Mouse (Mus musculus): ENCODE results near the gene Zfp184. TPM values are rescaled to one million over a fixed set of nuclear protein-coding genes. Genes with fewer than 3 reads are reported as not detected.

The Zfp184 gene
- total RNA-seq, 2 experiments from 2014 or later = 3.5 to 4.6 TPM

DNA sequence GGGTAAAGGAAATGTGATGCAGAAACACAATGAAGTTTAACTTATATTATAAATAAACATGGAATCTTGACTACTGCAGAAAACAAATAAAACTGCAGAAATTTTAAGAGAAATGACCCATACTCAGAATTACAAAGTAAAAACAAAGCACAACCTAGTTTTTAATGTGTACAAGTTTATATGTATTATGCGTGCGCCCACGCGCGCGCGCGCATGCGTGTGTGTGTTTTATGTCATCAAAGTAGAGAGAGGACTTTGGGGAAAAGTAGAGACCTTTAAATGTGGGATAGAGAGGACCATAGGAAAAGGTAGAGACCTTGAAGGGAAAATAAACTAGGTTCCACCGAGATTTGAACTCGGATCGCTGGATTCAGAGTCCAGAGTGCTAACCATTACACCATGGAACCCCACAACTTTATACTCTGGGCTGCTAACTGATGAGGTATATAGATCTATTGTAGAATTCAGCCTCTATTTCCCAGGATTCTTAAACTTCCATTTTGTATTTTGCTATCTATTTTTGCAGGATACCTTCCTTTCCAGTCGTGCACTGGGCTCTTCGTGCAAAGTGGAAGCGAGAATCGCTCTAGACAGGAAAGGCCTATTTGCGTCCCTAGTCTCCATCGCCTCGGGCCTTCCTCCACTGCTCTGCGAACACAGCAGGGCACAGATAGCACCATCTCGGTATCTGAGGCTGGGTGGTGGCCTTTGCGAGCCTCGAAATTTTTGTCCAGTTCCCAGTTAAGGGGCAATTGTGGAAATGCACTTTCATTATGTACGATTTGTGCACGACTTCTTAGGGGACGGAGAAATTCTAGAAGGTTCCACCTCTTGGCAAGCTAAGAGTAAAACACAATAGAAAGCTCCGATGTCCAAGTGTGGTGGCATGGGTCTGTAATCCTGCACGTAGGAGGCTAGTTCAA is 11.0 kb upstream of the Zfp184 start:
- peak in 1 of 2 experiments; percentile 18 for DNase-seq (ENCODE audit: low spot score in 2 of 2)
- no peak for TF ChIP-seq CTCF (conservative IDR thresholded peaks at IDR 0.05)
- H3K4me3 ChIP-seq = peak overlapping the region; percentile 37
- no peak overlapping the region for H3K27ac ChIP-seq

DNA sequence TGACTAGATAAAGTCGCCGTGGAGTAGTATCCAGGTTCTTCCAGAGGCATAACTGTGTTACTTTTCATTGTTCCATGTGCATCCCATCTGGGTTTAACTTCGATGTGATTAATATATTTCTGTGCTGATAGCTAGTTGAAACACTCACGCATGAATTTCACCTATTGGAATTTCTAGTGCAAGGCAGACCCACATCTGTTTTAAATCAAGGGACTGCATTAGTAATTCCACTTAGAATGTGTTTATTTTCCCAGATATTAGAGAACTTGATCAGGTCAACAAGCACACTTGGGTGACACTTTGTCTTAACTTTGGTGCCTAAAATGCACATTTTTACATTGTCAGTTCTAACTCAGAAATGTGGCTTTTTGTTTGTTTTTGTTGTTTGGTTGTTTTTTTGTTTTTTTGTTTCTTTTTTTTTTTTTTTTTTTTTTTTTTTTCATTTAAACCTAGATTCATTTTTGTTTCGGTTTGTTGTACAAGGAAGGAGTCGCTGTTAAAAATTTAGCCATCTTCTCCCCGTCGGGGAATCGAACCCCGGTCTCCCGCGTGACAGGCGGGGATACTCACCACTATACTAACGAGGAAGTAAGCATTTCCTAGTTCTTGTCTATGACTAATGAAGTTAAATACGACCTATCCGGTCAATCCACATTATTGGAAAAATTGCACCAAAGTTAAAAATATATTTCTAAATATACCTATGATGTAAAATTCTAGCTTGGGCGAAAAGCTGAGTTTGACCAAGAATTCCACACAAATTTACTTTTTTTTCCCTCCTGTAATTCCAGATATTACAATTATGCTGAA is 9.7 kb upstream of the Zfp184 start:
- peak; percentile 49 to 56 for DNase-seq (ENCODE audit: low spot score in 2 of 2)
- TF ChIP-seq CTCF (conservative IDR thresholded peaks at IDR 0.05) = no peak
- Histone ChIP-seq H3K27ac (no peak overlapping the region), H3K4me3 (no peak overlapping the region; the same call in 1 of the 2 replicates)

DNA sequence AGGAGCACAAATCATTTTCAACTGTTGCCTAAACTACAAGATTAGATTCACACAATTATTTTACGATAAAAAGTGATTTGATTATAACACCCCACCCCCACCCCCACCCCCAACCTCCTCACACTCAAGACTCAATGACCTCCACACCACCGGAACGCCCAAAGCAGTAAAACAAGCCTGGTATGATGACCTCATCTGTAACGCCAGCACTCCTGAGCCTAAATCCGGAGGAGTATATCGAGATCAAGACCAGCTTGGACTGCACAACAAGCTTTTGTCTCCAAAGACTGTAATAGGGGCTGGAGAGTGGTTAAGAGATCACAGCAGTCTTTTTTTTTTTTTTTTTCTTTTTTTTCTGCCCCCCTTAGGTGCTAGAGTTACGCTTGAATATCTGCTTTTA is 9.1 kb upstream of the Zfp184 start:
- no peak for DNase-seq (ENCODE audit: low spot score in 2 of 2)
- no peak for TF ChIP-seq CTCF (conservative IDR thresholded peaks at IDR 0.05)
- Histone ChIP-seq H3K4me3 (no peak overlapping the region), H3K27ac (no peak overlapping the region)

DNA sequence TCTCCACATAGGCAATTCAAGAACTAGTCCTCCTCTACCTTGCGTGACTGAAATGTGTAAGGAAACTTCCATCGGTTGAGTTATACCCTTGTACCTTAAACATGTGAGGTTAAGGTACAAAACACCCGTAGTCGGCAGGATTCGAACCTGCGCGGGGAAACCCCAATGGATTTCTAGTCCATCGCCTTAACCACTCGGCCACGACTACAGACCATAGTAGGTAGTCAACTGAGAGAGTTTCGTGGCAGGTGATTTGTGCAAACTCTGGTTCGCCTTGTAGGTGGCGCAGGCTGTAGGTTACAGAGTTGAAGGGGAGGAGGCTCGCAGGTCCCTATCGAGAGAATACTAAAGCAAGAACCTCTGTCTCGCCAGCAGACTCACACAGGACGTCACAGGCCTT is 7.9 kb upstream of the Zfp184 start:
- TF ChIP-seq CTCF (conservative IDR thresholded peaks at IDR 0.05) = no peak
- DNase-seq (ENCODE audit: low spot score in 2 of 2) = peak in 1 of 2 experiments; percentile 21
- Histone ChIP-seq H3K4me3 (no peak overlapping the region), H3K27ac (no peak overlapping the region)

DNA sequence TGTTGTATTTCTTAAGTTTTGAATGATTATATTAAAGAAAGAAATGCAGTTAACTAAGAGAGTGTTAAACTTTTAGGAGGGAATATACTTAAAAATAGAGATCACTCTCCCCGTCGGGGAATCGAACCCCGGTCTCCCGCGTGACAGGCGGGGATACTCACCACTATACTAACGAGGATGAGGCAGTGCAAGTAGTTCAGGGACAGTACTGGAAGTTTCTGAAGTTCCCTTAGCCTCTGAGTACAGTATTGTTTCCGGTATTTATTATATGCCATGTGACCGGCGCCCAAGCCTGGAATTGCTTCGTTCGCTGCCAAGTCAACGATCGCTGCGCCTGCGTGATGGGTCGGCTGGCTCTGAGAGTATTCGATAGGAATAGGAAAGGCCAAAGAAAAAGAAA is 4.7 kb upstream of the Zfp184 start:
- Histone ChIP-seq H3K27ac (no peak overlapping the region; the same call in 1 of the 2 replicates), H3K4me3 (peak overlapping the region; percentile 58)
- DNase-seq (ENCODE audit: low spot score in 2 of 2) = peak; percentile 90 to 91
- no peak for TF ChIP-seq CTCF (conservative IDR thresholded peaks at IDR 0.05)

DNA sequence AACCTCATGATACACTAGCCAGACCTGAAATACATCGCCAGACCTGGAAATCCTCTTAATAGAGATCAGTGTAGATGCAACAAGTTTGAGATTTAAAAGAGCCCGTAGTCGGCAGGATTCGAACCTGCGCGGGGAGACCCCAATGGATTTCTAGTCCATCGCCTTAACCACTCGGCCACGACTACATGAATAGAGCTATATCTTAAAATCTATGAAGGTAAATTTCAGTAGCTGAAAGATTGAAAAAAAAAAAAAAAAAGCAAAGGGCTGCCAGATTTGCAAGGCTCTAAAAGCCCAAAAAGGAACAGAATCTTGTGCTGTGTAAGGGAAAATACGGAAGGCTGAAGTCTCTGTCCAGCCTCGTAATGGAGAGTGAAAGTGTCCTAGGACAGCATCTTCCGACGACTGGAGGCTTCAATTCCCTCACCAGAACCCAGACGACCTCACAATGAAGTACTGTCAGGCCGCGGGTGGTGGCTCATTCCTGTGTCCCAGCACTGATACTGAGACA is 4.0 kb upstream of the Zfp184 start:
- Histone ChIP-seq H3K27ac (peak overlapping the region; percentile 63; the same call in 1 of the 2 replicates), H3K4me3 (peak overlapping the region; percentile 58)
- no peak for TF ChIP-seq CTCF (conservative IDR thresholded peaks at IDR 0.05)
- peak; percentile 78 to 84 for DNase-seq (ENCODE audit: low spot score in 2 of 2)

DNA sequence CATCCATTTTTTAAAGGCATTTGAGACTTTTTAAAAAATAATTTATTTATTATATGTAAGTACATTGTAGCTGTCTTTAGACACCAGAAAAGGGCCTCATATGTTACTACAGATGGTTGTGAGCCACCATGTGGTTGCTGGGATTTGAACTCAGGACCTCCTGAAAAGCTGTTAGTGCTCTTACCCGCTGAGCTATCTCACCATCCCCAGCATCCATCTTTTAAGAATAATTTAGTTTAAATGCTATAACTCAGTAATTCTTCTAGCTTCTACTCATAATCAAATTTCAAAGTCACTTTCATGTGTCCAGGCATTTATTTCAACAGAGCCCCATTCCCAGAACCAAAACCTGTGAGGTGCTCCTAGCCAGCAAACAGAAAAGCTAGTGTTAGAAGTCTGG is 1.2 kb upstream of the Zfp184 start:
- H3K4me3 ChIP-seq = no peak overlapping the region
- no peak for TF ChIP-seq CTCF (conservative IDR thresholded peaks at IDR 0.05)
- no peak overlapping the region for H3K27ac ChIP-seq
- DNase-seq (ENCODE audit: low spot score in 2 of 2) = no peak

DNA sequence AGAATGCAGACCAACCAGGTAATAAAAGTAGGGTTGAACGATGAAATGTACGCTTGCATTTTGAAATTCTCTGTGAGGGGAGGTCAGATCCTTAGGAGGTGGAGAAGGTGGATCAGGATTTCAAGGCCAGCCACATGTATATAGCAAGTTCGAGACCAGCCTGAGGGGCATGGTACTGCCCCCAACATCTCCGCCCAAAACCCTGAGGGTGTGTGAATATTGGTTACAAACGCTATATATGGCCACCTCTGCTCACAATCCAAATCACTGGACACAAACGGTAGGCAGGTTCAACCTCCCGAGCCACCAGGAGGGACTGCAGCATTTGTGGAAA is 335 bp upstream of the Zfp184 start:
- H3K4me3 ChIP-seq = peak overlapping the region; percentile 93
- H3K27ac ChIP-seq = peak overlapping the region; percentile 84
- no peak for DNase-seq (ENCODE audit: low spot score in 2 of 2)
- TF ChIP-seq CTCF (conservative IDR thresholded peaks at IDR 0.05) = no peak

DNA sequence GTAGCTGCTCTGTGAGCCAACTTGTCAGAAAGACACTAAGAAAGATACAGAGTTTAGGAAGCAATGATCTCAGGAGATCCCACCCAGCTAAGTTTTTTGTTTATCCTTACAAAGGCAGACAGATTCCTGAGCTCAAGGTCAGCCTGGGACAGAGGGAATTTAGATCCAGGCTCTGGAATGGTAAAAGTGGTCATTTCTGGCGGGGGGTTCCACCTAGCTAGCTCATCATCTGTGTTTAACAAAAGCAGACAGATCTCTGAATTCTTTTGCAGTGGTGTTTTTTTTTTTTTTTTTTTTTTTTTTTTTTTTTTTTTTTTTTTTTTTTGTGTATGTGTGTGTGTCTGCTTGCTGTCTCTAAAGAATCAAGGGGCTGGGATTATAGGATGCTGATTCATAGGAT is 24.4 kb downstream of the Zfp184 start:
- H3K4me3 ChIP-seq = no peak overlapping the region
- DNase-seq (ENCODE audit: low spot score in 2 of 2) = no peak
- TF ChIP-seq CTCF (conservative IDR thresholded peaks at IDR 0.05) = no peak
- no peak overlapping the region for H3K27ac ChIP-seq

DNA sequence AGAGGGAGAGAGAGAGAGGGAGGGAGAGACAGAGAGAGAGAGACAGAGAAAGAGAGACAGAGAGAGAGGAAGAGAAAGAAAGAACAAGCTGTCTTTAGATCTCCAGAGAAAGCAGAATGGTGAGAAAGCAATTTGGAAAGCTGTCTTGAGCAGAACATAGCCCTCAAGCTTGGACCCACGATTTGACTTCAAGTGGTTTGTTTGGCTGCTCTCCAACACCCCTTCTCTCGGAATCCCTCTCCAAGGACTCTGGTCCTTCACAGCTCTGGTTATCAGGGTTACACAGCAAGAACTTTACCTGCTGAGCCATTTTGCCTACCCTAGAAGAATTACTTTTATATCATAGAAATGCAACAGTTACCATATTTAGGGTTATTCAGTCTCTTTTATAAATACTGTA is 24.9 kb downstream of the Zfp184 start:
- no peak for TF ChIP-seq CTCF (conservative IDR thresholded peaks at IDR 0.05)
- Histone ChIP-seq H3K4me3 (no peak overlapping the region), H3K27ac (no peak overlapping the region)
- no peak for DNase-seq (ENCODE audit: low spot score in 2 of 2)

DNA sequence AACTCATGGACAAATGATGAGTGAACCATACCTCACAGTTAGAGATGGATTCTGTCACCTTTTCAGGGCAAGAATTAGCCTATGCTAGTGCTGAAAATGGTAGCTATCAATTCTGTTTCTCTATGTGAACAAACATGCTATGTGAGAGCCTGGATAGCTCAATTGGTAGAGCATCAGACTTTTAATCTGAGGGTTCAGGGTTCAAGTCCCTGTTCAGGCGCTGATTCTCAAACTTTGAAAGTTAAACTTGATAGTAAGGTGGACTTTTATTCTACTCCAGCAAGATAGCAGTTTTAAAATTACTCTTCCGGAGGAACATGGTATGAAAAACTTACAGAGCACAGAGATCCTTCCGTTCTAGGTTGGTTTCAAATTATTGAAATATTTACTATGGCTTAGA is 26.7 kb downstream of the Zfp184 start:
- no peak for TF ChIP-seq CTCF (conservative IDR thresholded peaks at IDR 0.05)
- DNase-seq (ENCODE audit: low spot score in 2 of 2) = no peak
- H3K27ac ChIP-seq = no peak overlapping the region
- H3K4me3 ChIP-seq = no peak overlapping the region; the same call in 1 of the 2 replicates

DNA sequence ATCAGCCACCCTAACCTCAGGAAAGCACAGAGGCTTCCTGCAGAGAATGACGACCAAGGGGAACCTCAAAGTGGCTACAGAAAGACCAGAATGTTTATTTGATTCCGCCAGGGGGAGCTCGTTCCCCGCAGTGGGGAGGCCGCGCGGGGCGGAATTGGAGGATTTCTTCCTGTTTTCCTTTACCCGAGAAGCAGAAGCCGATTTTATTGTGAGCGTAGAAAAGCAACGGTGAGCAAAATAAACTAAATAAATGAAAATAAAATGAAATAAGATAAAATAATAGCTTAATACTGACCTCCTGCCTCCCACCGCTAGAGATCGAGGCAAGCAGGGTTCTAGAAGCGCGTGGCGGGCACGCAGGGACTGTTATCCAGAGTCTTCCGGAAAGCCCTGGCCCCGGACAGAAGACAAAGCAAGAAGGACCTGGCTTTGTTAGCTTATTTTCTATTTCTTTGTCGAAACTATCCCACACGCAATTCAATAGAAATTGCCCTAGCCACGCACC is 29.4 kb downstream of the Zfp184 start:
- peak; percentile 91 to 94 for DNase-seq (ENCODE audit: low spot score in 2 of 2)
- peak overlapping the region; percentile 67 for H3K4me3 ChIP-seq
- peak overlapping the region; percentile 96 for H3K27ac ChIP-seq
- TF ChIP-seq CTCF (conservative IDR thresholded peaks at IDR 0.05) = peak; percentile 92
